Mouse (Mus musculus) left cerebral cortex, postnatal 36 days (tissue): Measurements from ENCODE around the gene Myh7b. TPM values are rescaled to one million over a fixed set of nuclear protein-coding genes. Genes with fewer than 3 reads are reported as not detected.
"Not testable (repeated sequence)": the region's sequence is repeated elsewhere in the genome, so short reads cannot be mapped to it uniquely, and the experiment has no call there.

Experiments
- DNase-seq, 2 experiments: peaks; one replicate each; pipeline ENCODE4 v3.0.0; 2021 to 2022; ENCODE audit warnings: low spot score in 2 of 2, mixed read lengths in 1 of 2
- intact Hi-C: fragments of 180-260 bp; cut with DNase I; formaldehyde crosslinking; loops from one replicate; pipeline ENCODE4 v1.15.1; 2025
- total RNA-seq, 2 experiments: library from RNA; stranded (reverse); gene quantifications; 2 replicates each; pipeline ENCODE4 v1.2.3; 2021

Myh7b gene
- total RNA-seq, 2 experiments from 2014 or later = 3.8 to 4.2 TPM

- no peak for DNase-seq
- intact Hi-C loops = loop anchor here (2.0 kb wide), 1 partner anchor 76 kb away; the partner anchor contains the start of gene Acss2
Observed at GRCm38 (mm10) chr2:155592854-155593283, 18.1 kb upstream of the Myh7b start.

DNA sequence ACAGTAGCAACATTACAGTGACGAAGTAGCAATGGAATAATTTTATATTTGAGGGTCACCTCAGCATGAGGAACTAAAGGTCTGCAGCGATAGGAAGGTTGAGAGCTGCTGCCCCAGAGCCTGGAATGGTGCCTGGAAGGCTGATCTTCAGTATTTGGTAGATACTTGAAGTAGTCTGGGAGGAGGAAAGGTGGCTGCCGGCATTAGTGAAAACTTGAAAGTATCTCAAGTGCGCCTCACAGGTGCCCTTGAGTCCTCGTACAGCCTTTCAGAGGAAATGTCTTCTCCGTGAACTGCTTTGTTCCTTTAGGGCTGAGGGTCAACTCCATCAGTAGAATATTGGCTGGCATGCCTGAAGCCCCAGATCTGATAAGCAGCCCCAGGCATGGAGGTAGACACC is 15.5 kb upstream of the Myh7b start:
- DNase-seq = no peak
- intact Hi-C loops = no loop called here

DNA sequence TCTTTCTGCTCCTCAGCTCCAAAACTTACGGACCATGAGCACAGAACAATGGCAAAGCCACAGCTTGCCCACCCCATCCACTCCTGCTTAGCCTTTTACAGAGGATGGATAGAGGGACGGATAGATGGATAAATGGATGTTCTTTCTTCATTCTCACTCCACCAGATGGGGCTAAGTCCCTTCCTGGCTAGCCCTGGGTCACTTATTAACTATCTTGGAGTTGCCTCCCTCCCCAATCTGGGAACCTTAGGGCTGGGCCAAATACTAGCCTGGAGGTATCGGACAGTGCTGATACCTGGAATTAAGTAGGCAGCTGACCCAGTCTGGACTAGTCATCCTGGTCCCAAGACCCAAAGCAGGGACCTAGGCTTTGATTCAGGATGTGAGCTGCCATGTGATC is 7.3 kb upstream of the Myh7b start:
- intact Hi-C loops = no loop called here
- no peak for DNase-seq

GRCm38 (mm10) chr2:155604560-155605235 is 6.3 kb upstream of the Myh7b start:
- intact Hi-C loops = no loop called here
- no peak for DNase-seq

GRCm38 (mm10) chr2:155605236-155605589 is 5.8 kb upstream of the Myh7b start:
- intact Hi-C loops, DNase-seq: not testable (repeated sequence)

GRCm38 (mm10) chr2:155606360-155606759 is 4.7 kb upstream of the Myh7b start:
- DNase-seq = peak in 1 of 2 experiments; percentile 55
- intact Hi-C loops = no loop called here

- intact Hi-C loops = no loop called here
- no peak for DNase-seq
Observed at GRCm38 (mm10) chr2:155611834-155612550, 980 bp downstream of the Myh7b start.

- peak in 1 of 2 experiments; percentile 43 for DNase-seq
- intact Hi-C loops = no loop called here
Observed at GRCm38 (mm10) chr2:155613326-155613755, 2.3 kb downstream of the Myh7b start.

DNA sequence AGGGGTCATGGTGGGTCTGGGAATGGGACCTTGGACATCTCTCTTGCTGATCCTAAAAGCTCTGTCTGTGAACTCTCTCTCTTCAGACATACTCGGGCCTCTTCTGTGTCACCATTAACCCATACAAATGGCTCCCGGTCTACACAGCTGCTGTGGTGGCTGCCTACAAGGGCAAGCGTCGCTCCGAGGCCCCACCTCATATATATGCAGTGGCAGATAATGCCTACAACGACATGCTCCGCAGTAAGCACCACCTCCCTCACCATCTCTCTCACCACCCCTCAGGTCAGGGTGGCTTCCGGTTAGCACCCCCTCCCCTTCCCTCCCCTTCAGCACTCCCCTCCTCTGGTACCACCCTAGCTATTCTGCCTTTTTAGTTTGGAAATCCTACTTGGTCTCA is 2.9 kb downstream of the Myh7b start:
- intact Hi-C loops = no loop called here
- DNase-seq = no peak

- DNase-seq = no peak
- intact Hi-C loops = no loop called here
Observed at GRCm38 (mm10) chr2:155616971-155617370, 6.0 kb downstream of the Myh7b start.

DNA sequence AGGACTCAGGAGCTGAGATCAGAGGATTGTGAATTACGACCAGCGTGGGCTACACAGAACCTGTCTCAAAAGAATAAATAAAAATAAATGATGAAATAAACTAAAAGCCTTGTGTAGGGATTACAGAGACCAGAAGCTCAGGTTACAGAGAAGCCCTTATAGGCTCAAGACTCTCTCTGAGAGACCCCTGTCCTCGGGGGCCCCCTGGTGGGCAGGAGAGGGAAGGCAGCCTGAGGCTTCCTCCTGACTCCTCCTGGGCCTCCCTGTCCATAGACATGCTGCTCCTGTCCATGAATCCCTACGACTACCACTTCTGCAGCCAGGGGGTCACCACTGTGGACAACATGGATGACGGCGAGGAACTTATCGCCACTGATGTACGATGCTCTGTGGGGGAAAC is 8.8 kb downstream of the Myh7b start:
- intact Hi-C loops = no loop called here
- peak; percentile 82 to 84 for DNase-seq

- no peak for DNase-seq
- intact Hi-C loops = no loop called here
Observed at GRCm38 (mm10) chr2:155622606-155623005, 11.6 kb downstream of the Myh7b start.

- no peak for DNase-seq
- intact Hi-C loops = no loop called here
Observed at GRCm38 (mm10) chr2:155623996-155624395, 13.0 kb downstream of the Myh7b start.

GRCm38 (mm10) chr2:155624730-155625129 is 13.7 kb downstream of the Myh7b start:
- intact Hi-C loops = no loop called here
- DNase-seq = no peak

DNA sequence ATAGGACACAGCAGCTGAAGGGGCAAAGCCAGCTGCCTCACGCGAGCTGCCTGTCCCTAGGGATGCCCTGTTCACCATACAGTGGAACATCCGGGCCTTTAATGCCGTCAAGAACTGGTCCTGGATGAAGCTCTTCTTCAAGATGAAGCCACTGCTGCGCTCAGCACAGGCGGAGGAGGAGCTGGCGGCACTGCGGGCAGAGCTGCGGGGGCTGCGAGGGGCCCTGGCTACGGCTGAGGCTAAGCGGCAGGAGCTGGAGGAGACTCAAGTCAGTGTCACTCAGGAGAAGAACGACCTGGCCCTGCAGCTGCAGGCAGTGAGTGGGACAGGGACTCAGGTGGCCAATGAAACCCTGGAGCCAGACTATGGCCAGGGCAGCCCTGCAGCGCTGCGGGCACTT is 15.3 kb downstream of the Myh7b start:
- intact Hi-C loops = loop anchor here (2.0 kb wide), 1 partner anchor 109 kb away; the partner anchor contains the start of gene Acss2

DNA sequence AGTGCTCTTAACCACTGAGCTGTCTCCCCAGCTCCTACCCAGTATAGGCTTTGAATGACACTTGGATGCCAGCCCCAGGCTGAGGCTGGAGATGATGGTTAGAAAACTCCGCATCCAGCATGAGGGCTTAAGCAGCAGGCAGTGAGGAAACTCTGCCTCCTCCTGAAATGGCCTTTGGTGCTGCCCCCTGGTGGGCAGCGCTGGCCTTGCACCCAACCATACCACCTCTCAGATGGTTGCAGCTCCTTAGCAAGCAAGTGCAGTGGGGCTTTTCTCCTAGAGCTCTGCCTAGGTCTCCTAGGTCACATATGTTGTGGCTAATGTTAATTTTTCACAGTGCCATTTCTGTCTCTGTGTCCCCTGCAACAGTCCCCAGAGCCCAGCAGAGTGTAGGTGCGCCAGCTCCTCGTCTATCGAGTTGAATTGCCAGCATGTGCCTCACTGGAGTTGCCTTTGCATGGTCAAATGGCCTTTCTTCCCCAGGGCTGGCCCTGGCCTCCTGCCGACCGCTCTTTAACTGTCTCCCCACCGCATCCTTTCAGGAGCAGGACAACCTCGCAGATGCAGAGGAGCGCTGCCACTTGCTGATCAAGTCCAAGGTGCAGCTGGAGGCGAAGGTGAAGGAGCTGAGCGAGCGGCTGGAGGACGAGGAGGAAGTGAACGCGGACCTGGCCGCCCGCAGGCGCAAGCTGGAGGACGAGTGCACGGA is 16.2 kb downstream of the Myh7b start:
- intact Hi-C loops = loop anchor here (2.0 kb wide), 1 partner anchor 110 kb away; the partner anchor contains the start of gene Acss2

More for the DNA sequence above, 15.3 kb downstream of the Myh7b start:
- no peak for DNase-seq

DNA sequence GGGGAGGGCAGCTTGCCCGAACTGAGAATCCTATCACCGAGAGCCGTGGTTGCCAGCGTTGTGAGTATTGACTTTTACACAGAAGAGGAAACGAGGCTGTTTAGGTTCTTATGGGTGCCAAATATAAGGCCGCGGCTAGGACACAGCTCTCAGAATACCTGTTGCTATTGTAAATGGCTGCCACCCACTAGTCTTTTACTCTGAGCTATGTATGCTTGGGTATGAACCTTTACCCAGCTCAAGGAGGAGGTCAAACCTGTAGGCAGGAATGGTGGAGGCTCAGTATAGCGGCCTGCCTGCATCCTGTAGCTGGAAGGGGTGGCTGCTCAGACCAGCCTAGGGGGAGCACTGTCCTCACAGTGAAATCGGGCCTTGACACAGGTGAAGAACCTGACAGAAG is 17.1 kb downstream of the Myh7b start:
- intact Hi-C loops = no loop called here
- no peak for DNase-seq

More for the DNA sequence above, 16.2 kb downstream of the Myh7b start:
- DNase-seq = peak; percentile 60 to 74

- intact Hi-C loops = no loop called here
- no peak for DNase-seq
Observed at GRCm38 (mm10) chr2:155628519-155628918, 17.5 kb downstream of the Myh7b start.

DNA sequence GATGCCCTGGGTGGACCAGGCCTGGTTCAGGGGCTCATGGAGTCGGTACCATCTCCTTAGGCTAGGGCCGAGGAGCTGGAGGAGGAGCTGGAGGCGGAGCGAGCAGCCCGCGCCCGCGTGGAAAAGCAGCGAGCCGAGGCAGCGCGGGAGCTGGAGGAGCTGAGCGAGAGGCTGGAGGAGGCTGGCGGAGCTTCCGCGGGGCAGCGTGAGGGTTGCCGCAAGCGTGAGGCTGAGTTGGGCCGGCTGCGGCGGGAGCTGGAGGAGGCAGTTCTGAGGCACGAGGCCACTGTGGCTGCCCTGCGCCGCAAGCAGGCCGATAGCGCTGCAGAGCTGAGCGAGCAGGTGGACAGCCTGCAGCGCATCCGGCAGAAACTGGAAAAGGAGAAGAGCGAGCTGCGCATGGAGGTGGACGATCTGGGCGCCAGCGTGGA is 18.2 kb downstream of the Myh7b start:
- peak; percentile 72 to 83 for DNase-seq
- intact Hi-C loops = no loop called here

DNA sequence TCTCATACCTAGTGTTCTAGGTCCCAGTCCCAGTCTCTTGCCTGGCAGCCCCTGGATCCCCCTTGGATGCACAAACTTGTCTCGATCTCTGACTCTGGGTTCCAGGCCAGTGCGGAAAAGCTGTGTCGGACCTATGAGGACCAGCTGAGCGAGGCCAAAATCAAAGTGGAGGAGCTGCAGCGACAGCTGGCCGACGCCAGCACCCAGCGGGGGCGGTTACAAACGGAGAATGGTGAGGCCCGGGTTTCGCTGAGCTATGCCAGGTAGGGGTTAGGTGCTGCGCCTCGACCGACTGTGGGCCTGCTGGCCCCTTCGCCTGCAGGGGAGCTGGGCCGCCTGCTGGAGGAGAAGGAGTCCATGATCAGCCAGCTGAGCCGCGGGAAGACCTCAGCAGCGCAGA is 19.1 kb downstream of the Myh7b start:
- DNase-seq = no peak
- intact Hi-C loops = no loop called here
